Mouse (Mus musculus) hindbrain, embryonic 12.5 days (tissue): ENCODE measurements at regions not wholly inside any gene's neighbourhood (a gene's known extent, or its start where the extent isn't known, plus 50 kb on each side); places are given as distances from the start of the nearest gene placed in this dataset.

Experiments used
- ATAC-seq: fragments of 200-750 bp; cut with Nextera tagmentation; 2 replicates; pipeline ENCODE4 v1.8.0; 2017; ENCODE audit warnings: moderate TSS enrichment; ENCODE audit not compliant: low FRiP score
- H3K27ac ChIP-seq: fragments of 300-500 bp; sonication (generic); 2 replicates; pipeline ENCODE4 v1.5.1; 2016; ENCODE audit warnings: mild to moderate bottlenecking
- H3K27me3 ChIP-seq: fragments of 300-500 bp; sonication (generic); 2 replicates; pipeline ENCODE4 v1.6.1; 2016; ENCODE audit warnings: mild to moderate bottlenecking
- H3K36me3 ChIP-seq: fragments of 300-500 bp; sonication (generic); 2 replicates; pipeline ENCODE4 v1.6.1; 2016; ENCODE audit warnings: mild to moderate bottlenecking
- H3K4me1 ChIP-seq: fragments of 300-500 bp; sonication (generic); 2 replicates; pipeline ENCODE4 v1.6.1; 2016
- H3K4me2 ChIP-seq: fragments of 300-500 bp; sonication (generic); replicated peaks from 2 replicates; pipeline ENCODE4 v1.6.1; 2016; ENCODE audit warnings: mild to moderate bottlenecking
- H3K4me3 ChIP-seq: fragments of 300-500 bp; sonication (generic); 2 replicates; pipeline ENCODE4 v1.5.1; 2016; ENCODE audit warnings: mild to moderate bottlenecking
- H3K9ac ChIP-seq: fragments of 300-500 bp; sonication (generic); 2 replicates; pipeline ENCODE4 v1.6.1; 2016; ENCODE audit warnings: mild to moderate bottlenecking, moderate library complexity
- H3K9me3 ChIP-seq: fragments of 300-500 bp; sonication (generic); replicated peaks from 2 replicates; pipeline ENCODE4 v1.6.1; 2016; ENCODE audit warnings: mild to moderate bottlenecking
- WGBS: fragments of 180-500 bp; shearing (Covaris S2); methylation state at CpG from one replicate; pipeline ENCODE4 v1.1.7; 2016; 5-methylcytosine and 5-hydroxymethylcytosine counted together

- H3K4me3 ChIP-seq = no peak overlapping the region
- H3K27ac ChIP-seq = no peak overlapping the region
- no peak for ATAC-seq
- no peak overlapping the region for H3K4me2 ChIP-seq
- H3K36me3 ChIP-seq = no peaks in the 10 kb centered on the region
- H3K4me1 ChIP-seq = no peaks in the 10 kb centered on the region
- H3K9ac ChIP-seq = no peak overlapping the region
- 85% methylated on average over 5 of the region's 5 CpGs for WGBS
- H3K27me3 ChIP-seq = no peaks in the 10 kb centered on the region
- no peaks in the 10 kb centered on the region for H3K9me3 ChIP-seq
Measured at GRCm38 (mm10) chr8:115583221-115583620, 124.4 kb downstream of the Maf start.

- no peak overlapping the region for H3K4me3 ChIP-seq
- no peaks in the 10 kb centered on the region for H3K4me1 ChIP-seq
- 86% methylated on average over 6 of the region's 6 CpGs for WGBS
- no peaks in the 10 kb centered on the region for H3K9me3 ChIP-seq
- ATAC-seq = no peak
- no peak overlapping the region for H3K9ac ChIP-seq
- no peaks in the 10 kb centered on the region for H3K36me3 ChIP-seq
- no peak overlapping the region for H3K4me2 ChIP-seq
- no peaks in the 10 kb centered on the region for H3K27me3 ChIP-seq
- H3K27ac ChIP-seq = no peak overlapping the region
Measured at GRCm38 (mm10) chr8:115581940-115582517, 125.6 kb downstream of the Maf start.

- 88% methylated on average over 7 of the region's 7 CpGs for WGBS
Measured at GRCm38 (mm10) chr8:115568394-115568793, 139.2 kb downstream of the Maf start.

GRCm38 (mm10) chr8:115565768-115566167 lies 141.8 kb downstream of the Maf start:
- Histone ChIP-seq H3K9ac (no peak overlapping the region), H3K4me1 (no peaks in the 10 kb centered on the region), H3K27me3 (no peaks in the 10 kb centered on the region), H3K4me3 (no peak overlapping the region), H3K4me2 (no peak overlapping the region), H3K9me3 (no peaks in the 10 kb centered on the region), H3K36me3 (no peaks in the 10 kb centered on the region), H3K27ac (no peak overlapping the region)
- WGBS = 95% methylated on average over 5 of the region's 5 CpGs
- no peak for ATAC-seq

More at GRCm38 (mm10) chr8:115568394-115568793, 139.2 kb downstream of the Maf start:
- no peak overlapping the region for H3K27ac ChIP-seq
- no peaks in the 10 kb centered on the region for H3K36me3 ChIP-seq
- no peaks in the 10 kb centered on the region for H3K27me3 ChIP-seq
- H3K4me3 ChIP-seq = no peak overlapping the region
- H3K4me2 ChIP-seq = no peak overlapping the region
- ATAC-seq = no peak
- H3K9me3 ChIP-seq = no peaks in the 10 kb centered on the region
- no peaks in the 10 kb centered on the region for H3K4me1 ChIP-seq
- no peak overlapping the region for H3K9ac ChIP-seq

- 22% methylated on average over 4 of the region's 4 CpGs for WGBS
Measured at GRCm38 (mm10) chr8:115562362-115562761, 145.2 kb downstream of the Maf start.

GRCm38 (mm10) chr8:115560985-115561916 lies 146.3 kb downstream of the Maf start:
- Histone ChIP-seq H3K27me3 (no peaks in the 10 kb centered on the region), H3K9me3 (no peaks in the 10 kb centered on the region), H3K27ac (no peak overlapping the region), H3K9ac (no peak overlapping the region), H3K4me3 (no peak overlapping the region), H3K36me3 (no peaks in the 10 kb centered on the region), H3K4me1 (no peaks in the 10 kb centered on the region), H3K4me2 (no peak overlapping the region)
- no peak for ATAC-seq
- WGBS = 75% methylated on average over 18 of the region's 18 CpGs

More at GRCm38 (mm10) chr8:115562362-115562761, 145.2 kb downstream of the Maf start:
- Histone ChIP-seq H3K4me3 (no peak overlapping the region), H3K4me2 (no peak overlapping the region), H3K9me3 (no peaks in the 10 kb centered on the region), H3K4me1 (no peaks in the 10 kb centered on the region), H3K9ac (no peak overlapping the region), H3K27me3 (no peaks in the 10 kb centered on the region), H3K36me3 (no peaks in the 10 kb centered on the region), H3K27ac (no peak overlapping the region)
- no peak for ATAC-seq

GRCm38 (mm10) chr8:115555452-115555851 lies 152.1 kb downstream of the Maf start:
- Histone ChIP-seq H3K4me2 (no peak overlapping the region), H3K9me3 (no peaks in the 10 kb centered on the region), H3K36me3 (no peaks in the 10 kb centered on the region), H3K9ac (no peak overlapping the region), H3K4me1 (no peaks in the 10 kb centered on the region), H3K27ac (no peak overlapping the region), H3K27me3 (no peaks in the 10 kb centered on the region), H3K4me3 (no peak overlapping the region)
- 85% methylated on average over 5 of the region's 5 CpGs for WGBS
- no peak for ATAC-seq

GRCm38 (mm10) chr8:115554185-115554584 lies 153.4 kb downstream of the Maf start:
- Histone ChIP-seq H3K4me2 (no peak overlapping the region), H3K4me3 (no peak overlapping the region), H3K27ac (no peak overlapping the region), H3K27me3 (no peaks in the 10 kb centered on the region), H3K9ac (no peak overlapping the region), H3K9me3 (no peaks in the 10 kb centered on the region), H3K36me3 (no peaks in the 10 kb centered on the region), H3K4me1 (0 out of 2 replicates have a peak, but pooled peaks cover under 1% of the 10 kb centered on the region)
- ATAC-seq = no peak
- WGBS = 92% methylated on average over 5 of the region's 5 CpGs

- ATAC-seq = no peak
- Histone ChIP-seq H3K4me1 (peaks cover 3% of the 10 kb centered on the region; the same call in 1 of the 2 replicates), H3K9me3 (no peaks in the 10 kb centered on the region), H3K4me2 (no peak overlapping the region), H3K27ac (no peak overlapping the region), H3K4me3 (no peak overlapping the region), H3K27me3 (no peaks in the 10 kb centered on the region), H3K36me3 (no peaks in the 10 kb centered on the region), H3K9ac (no peak overlapping the region)
- 77% methylated on average over 5 of the region's 5 CpGs for WGBS
Measured at GRCm38 (mm10) chr8:115551262-115551661, 156.3 kb downstream of the Maf start.

GRCm38 (mm10) chr8:115549112-115549511 lies 158.5 kb downstream of the Maf start:
- Histone ChIP-seq H3K4me2 (no peak overlapping the region), H3K9me3 (no peaks in the 10 kb centered on the region), H3K4me3 (no peak overlapping the region), H3K27ac (no peak overlapping the region), H3K9ac (no peak overlapping the region), H3K4me1 (peaks cover 3% of the 10 kb centered on the region; the same call in 1 of the 2 replicates), H3K36me3 (no peaks in the 10 kb centered on the region), H3K27me3 (no peaks in the 10 kb centered on the region)
- ATAC-seq = no peak
- WGBS = 57% methylated on average over 1 of the region's 1 CpGs

- Histone ChIP-seq H3K36me3 (no peaks in the 10 kb centered on the region), H3K4me3 (no peak overlapping the region), H3K9ac (no peak overlapping the region), H3K27me3 (no peaks in the 10 kb centered on the region), H3K4me2 (no peak overlapping the region), H3K4me1 (peaks cover 1% of the 10 kb centered on the region; the same call in 1 of the 2 replicates), H3K27ac (no peak overlapping the region), H3K9me3 (no peaks in the 10 kb centered on the region)
- WGBS = 79% methylated on average over 6 of the region's 6 CpGs
- ATAC-seq = no peak
Measured at GRCm38 (mm10) chr8:115544067-115544466, 163.5 kb downstream of the Maf start.

GRCm38 (mm10) chr8:115542935-115543334 lies 164.7 kb downstream of the Maf start:
- H3K4me1 ChIP-seq = no peaks in the 10 kb centered on the region
- 89% methylated on average over 3 of the region's 3 CpGs for WGBS
- ATAC-seq = no peak

More at GRCm38 (mm10) chr8:115542935-115543334, 164.7 kb downstream of the Maf start:
- H3K4me2 ChIP-seq = no peak overlapping the region
- no peaks in the 10 kb centered on the region for H3K36me3 ChIP-seq
- no peak overlapping the region for H3K4me3 ChIP-seq
- no peaks in the 10 kb centered on the region for H3K9me3 ChIP-seq
- no peak overlapping the region for H3K9ac ChIP-seq
- H3K27me3 ChIP-seq = no peaks in the 10 kb centered on the region
- no peak overlapping the region for H3K27ac ChIP-seq
